Mouse (Mus musculus) T-cell, adult 2 months (primary cell): Measurements from ENCODE around the gene Cep112.

Source experiments
- DNase-seq: peaks from one replicate; pipeline ENCODE4 v3.0.0; 2022; ENCODE audit warnings: low spot score

The Cep112 gene

DNA sequence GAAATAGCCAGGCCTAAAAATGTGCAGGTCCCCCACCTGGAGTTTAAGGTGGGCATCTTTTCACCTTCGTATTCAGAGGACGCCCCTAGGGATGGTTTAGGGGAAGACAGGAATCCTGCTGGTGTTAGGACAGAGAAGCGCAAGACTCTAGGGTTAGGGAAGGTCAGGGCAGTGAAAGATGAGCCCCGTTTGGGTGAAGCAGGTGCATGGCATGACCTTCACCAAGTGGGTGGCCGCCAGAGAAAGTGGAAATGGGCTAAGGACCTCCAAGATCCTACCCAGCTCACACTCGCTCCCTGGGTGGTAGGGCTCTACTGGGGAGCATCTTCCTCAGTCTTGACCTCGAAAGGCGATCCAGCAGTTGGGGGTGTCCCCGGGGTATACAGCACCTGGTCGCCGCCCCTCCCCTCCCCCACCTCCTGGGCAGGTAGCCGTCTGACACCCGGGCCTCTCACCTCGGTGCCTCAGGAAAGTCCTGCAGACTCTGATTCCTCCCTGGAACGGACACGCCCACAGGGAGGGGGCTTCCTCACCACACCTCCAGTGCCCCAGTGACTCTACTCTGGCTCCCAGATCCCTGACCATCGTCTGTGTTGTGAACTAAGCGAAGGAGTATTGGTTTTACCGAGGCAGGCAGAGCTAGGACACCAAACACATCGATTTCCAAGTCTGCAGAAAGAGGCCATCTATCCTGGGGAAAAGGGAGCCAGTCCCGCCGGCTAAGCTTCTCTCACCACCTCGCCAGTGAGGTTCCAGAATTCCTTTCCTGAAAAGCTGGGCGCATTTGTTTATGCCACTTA lies 484.6 kb downstream of the Cep112 start:
- no peak for DNase-seq
